Mouse (Mus musculus) lung, adult 2 months (tissue): ENCODE data around the gene Hist1h2ad.
"Not testable (repeated sequence)": the region's sequence is repeated elsewhere in the genome, so short reads cannot be mapped to it uniquely, and the experiment has no call there.

Experiments
- CTCF ChIP-seq: fragments of 200-500 bp; IDR thresholded peaks from 2 replicates; pipeline ENCODE4 v1.5.1; 2011; ENCODE audit warnings: mild to moderate bottlenecking, low read length, control low read depth; ENCODE audit not compliant: insufficient read depth
- POLR2A ChIP-seq: fragments of 200-500 bp; IDR thresholded peaks from 2 replicates; pipeline ENCODE4 v1.6.1; 2011; ENCODE audit warnings: low read depth, mild to moderate bottlenecking, control low read depth, low read length, borderline replicate concordance; ENCODE audit errors: extremely low read depth

DNA sequence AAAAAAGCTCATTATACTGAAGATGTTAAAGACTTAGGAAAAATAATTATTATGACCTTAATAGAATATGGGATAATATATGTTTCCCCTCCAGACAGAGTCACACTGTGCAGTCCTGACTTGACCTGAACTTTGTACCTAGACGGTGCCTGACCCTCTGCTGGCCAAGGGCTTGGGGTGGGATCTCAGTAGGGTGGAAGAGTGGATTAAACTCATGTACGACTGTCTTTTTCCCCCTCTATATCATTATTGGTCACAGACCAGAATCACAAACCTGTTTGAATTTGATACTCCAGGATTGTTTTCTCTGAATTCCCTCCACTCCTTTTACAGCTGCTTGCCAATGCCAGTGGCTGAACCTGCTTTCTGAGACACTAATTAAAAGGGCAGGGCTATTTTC lies 13.5 kb upstream of the Hist1h2ad start:
- TF ChIP-seq CTCF, POLR2A: not testable (repeated sequence)
